Mouse (Mus musculus) G1E (cell line): Measurements from ENCODE around the gene Grk4.

ENCODE experiments used
- CTCF ChIP-seq: IDR thresholded peaks from 2 replicates; pipeline ENCODE4 v1.5.1; 2012; ENCODE audit warnings: low read depth, low read length, inconsistent platforms, mixed read lengths
- GATA1 ChIP-seq: IDR thresholded peaks from 2 replicates; pipeline ENCODE4 v1.6.1; 2012; ENCODE audit warnings: borderline replicate concordance, low read length, inconsistent platforms, mixed read lengths

DNA sequence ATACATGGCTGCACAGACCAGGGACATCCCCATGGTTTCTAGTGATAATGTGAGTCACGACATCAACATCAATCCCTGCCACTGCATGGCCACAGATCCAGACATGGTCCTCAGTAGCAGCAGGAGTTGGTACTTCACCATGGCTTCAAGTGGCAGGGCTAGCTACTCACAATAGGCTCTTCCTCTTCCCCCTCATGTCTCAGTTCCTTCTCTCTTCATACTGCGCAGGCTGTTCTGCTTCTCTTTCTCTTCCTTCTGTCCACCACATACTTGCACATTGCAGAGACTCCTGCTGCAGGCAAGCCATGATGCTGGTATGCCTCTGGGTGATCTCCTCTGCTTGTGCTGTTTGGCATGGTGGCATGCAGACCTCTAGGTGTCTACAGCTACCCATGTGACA, 113.2 kb downstream of the Grk4 start:
- TF ChIP-seq GATA1 (no peak), CTCF (no peak)
